Comparison of ENCODE assay signal across 20 mouse cellular contexts in the genomic region with DNA sequence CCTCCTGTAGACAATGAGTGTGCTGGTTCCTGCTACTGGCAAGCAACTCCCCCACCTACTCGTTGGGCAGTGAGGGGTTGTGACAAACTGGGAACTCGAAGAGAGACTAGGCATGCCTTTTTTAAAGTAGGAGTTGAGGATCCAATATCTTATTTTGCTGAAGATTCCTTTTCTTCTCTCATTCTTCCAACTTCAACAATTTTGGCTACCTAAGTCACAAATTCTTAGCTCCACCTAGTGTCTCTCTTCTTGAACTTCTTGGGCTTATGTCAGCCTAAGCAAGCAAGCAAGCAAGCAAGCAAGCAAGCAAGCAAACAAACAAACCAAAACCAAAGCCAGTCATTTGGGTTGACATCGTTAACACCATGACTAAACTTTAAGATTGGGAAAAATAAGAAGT. TPM values are rescaled to one million over a fixed set of nuclear protein-coding genes. Genes with fewer than 3 reads are reported as not detected.
DNase-seq lines count a peak whose midpoint lies in the region; ATAC-seq and TF ChIP-seq lines count a peak whose summit lies in the region.
"Had no signal": no experiment of that assay in that cellular context is flagged by ENCODE, and none has a peak within 500 bp of the region (broad histone marks: within the 10 kb centered on the region; RNA-seq: fewer than 3 reads in every experiment).

No protein-coding gene starts in this region.

- H3K36me3 ChIP-seq in hindbrain, postnatal 0 days (ENCODE audit: insufficient read depth, low read length), result no peaks in the 10 kb centered on the region
- no peaks in the 10 kb centered on the region for H3K36me3 ChIP-seq in hindbrain, embryonic 16.5 days (ENCODE audit: control insufficient read depth, insufficient read depth, low read length)
- no peaks in the 10 kb centered on the region for H3K36me3 ChIP-seq in lung, embryonic 14.5 days (ENCODE audit: insufficient read depth)
- H3K36me3 ChIP-seq in myocyte (ENCODE audit: control insufficient read depth, insufficient read depth), result no peaks in the 10 kb centered on the region
- H3K36me3 ChIP-seq: limb, embryonic 13.5 days; neural tube, embryonic 15.5 days had no signal

- no peak for TF ChIP-seq POLR2A in myocyte (IDR thresholded peaks at IDR 0.05; ENCODE audit: insufficient read length, low read depth)

- peak; percentile 46 for DNase-seq in hindbrain, postnatal 0 days (ENCODE audit: low spot score)
- DNase-seq in lung, embryonic 14.5 days, result peak; percentile 21
- DNase-seq in lung, postnatal 36 days, result no peak
- DNase-seq in Patski (ENCODE audit: low read depth, low spot score), result no peak
- DNase-seq in layer of hippocampus, adult 11-12 months (ENCODE audit: low spot score), result no peak
- DNase-seq: cerebellum, adult 11 months; gastrocnemius, postnatal 14 days; heart, postnatal 4 days; kidney, postnatal 4 days; lung, adult 18-20 months; retina, postnatal 1 day had no signal

- no peak overlapping the region for H3K4me2 ChIP-seq in hindbrain, postnatal 0 days (ENCODE audit: low read depth, low read length)
- H3K4me2 ChIP-seq in hindbrain, embryonic 16.5 days (ENCODE audit: low read length), result no peak overlapping the region
- no peak overlapping the region for H3K4me2 ChIP-seq in lung, embryonic 14.5 days
- H3K4me2 ChIP-seq in myocyte (ENCODE audit: low read depth), result peak overlapping the region; percentile 44
- H3K4me2 ChIP-seq: heart, embryonic 11.5 days; limb, embryonic 13.5 days; neural tube, embryonic 15.5 days had no signal

- WGBS in hindbrain, postnatal 0 days, result 81% methylated on average over 3 of the region's 3 CpGs
- 89% methylated on average over 3 of the region's 3 CpGs for WGBS in hindbrain, embryonic 16.5 days
- WGBS in lung, embryonic 14.5 days, result 57% methylated on average over 3 of the region's 3 CpGs

- no peak overlapping the region for H3K4me3 ChIP-seq in hindbrain, postnatal 0 days (ENCODE audit: low read length)
- no peak overlapping the region for H3K4me3 ChIP-seq in hindbrain, embryonic 16.5 days (ENCODE audit: low read length)
- H3K4me3 ChIP-seq in lung, embryonic 14.5 days (ENCODE audit: low read depth, low read length), result no peak overlapping the region
- H3K4me3 ChIP-seq in myocyte, result no peak overlapping the region
- H3K4me3 ChIP-seq: erythroblast, embryonic 14.5 days; limb, embryonic 13.5 days; neural tube, embryonic 15.5 days had no signal

- H3K4me1 ChIP-seq in hindbrain, postnatal 0 days (ENCODE audit: insufficient read depth, low read length), result no peaks in the 10 kb centered on the region
- H3K4me1 ChIP-seq in hindbrain, embryonic 16.5 days (ENCODE audit: control insufficient read depth, insufficient read depth, low read depth, low read length), result no peaks in the 10 kb centered on the region
- no peaks in the 10 kb centered on the region for H3K4me1 ChIP-seq in lung, embryonic 14.5 days (ENCODE audit: insufficient read depth)
- H3K4me1 ChIP-seq: limb, embryonic 13.5 days; neural tube, embryonic 15.5 days had no signal

- no peaks in the 10 kb centered on the region for H3K27me3 ChIP-seq in hindbrain, postnatal 0 days (ENCODE audit: insufficient read depth, low read length)
- H3K27me3 ChIP-seq in hindbrain, embryonic 16.5 days (replicated peaks; ENCODE audit: control insufficient read depth, insufficient read depth, low read length), result no peaks in the 10 kb centered on the region
- H3K27me3 ChIP-seq in lung, embryonic 14.5 days (ENCODE audit: insufficient read depth, low read length), result no peaks in the 10 kb centered on the region
- H3K27me3 ChIP-seq in Patski (no peaks in the 10 kb centered on the region), myocyte (ENCODE audit: control insufficient read depth, insufficient read depth, insufficient read length) (no peaks in the 10 kb centered on the region)
- H3K27me3 ChIP-seq: neural tube, embryonic 15.5 days had no signal

- H3K9me3 ChIP-seq in hindbrain, postnatal 0 days (ENCODE audit: low read length), result no peaks in the 10 kb centered on the region
- no peaks in the 10 kb centered on the region for H3K9me3 ChIP-seq in hindbrain, embryonic 16.5 days (ENCODE audit: control insufficient read depth, low read length)
- H3K9me3 ChIP-seq in lung, embryonic 14.5 days (ENCODE audit: low read depth, low read length), result no peaks in the 10 kb centered on the region
- H3K9me3 ChIP-seq: limb, embryonic 13.5 days; neural tube, embryonic 15.5 days had no signal

- no peak overlapping the region for H3ac ChIP-seq in myocyte (ENCODE audit: control insufficient read depth, insufficient read length)

- no peak for ATAC-seq in hindbrain, postnatal 0 days
- no peak for ATAC-seq in hindbrain, embryonic 16.5 days
- no peak for ATAC-seq in lung, embryonic 14.5 days (ENCODE audit: insufficient read depth)
- no peak for ATAC-seq in Patski
- ATAC-seq: forebrain, embryonic 16.5 days had no signal

- H3K9ac ChIP-seq in hindbrain, postnatal 0 days (replicated peaks; ENCODE audit: low read length), result no peak overlapping the region
- no peak overlapping the region for H3K9ac ChIP-seq in hindbrain, embryonic 16.5 days (ENCODE audit: low read depth, low read length)
- no peak overlapping the region for H3K9ac ChIP-seq in lung, embryonic 14.5 days
- H3K9ac ChIP-seq: limb, embryonic 13.5 days; neural tube, embryonic 15.5 days had no signal

- CTCF ChIA-PET in Patski (lab: Charles Lee), result interaction anchor here (0.8 to 1.2 kb wide), 7 partner anchors 8 to 114 kb away, joined by 3 to 6 read pairs (median 3); no protein-coding TSS in a partner anchor

- POLR2A ChIA-PET in Patski (lab: Charles Lee), result no interaction called here

- no peaks in the 10 kb centered on the region for H3K79me2 ChIP-seq in myocyte (ENCODE audit: control insufficient read depth, insufficient read depth)

- in situ Hi-C loops in Patski (cut with MboI; ENCODE audit: low pct_unique_long_range_greater_than_20kb), result no loop called here

- peak; percentile 45 for TF ChIP-seq CTCF in hindbrain, postnatal 0 days (IDR thresholded peaks at IDR 0.05; ENCODE audit: low read depth)
- TF ChIP-seq CTCF in lung, embryonic 14.5 days (IDR thresholded peaks at IDR 0.05; ENCODE audit: low read depth), result no peak
- TF ChIP-seq CTCF in Patski (IDR thresholded peaks at IDR 0.05), result peak; percentile 49

- H3K27ac ChIP-seq in hindbrain, postnatal 0 days, result no peak overlapping the region
- H3K27ac ChIP-seq in hindbrain, embryonic 16.5 days (ENCODE audit: low read depth, low read length), result no peak overlapping the region
- no peak overlapping the region for H3K27ac ChIP-seq in lung, embryonic 14.5 days (ENCODE audit: low read depth)
- H3K27ac ChIP-seq: limb, embryonic 13.5 days; neural tube, embryonic 15.5 days had no signal

TF ChIP-seq in myocyte, 11 proteins besides CTCF, POLR2A, EP300 and RAD21:
- TF ChIP-seq SRF (IDR thresholded peaks at IDR 0.05; ENCODE audit: control insufficient read depth, insufficient read length, low read depth), result no peak
- no peak for TF ChIP-seq CEBPB (IDR thresholded peaks at IDR 0.05; ENCODE audit: insufficient read depth, poor library complexity, severe bottlenecking)
- no peak for TF ChIP-seq TCF3 (IDR thresholded peaks at IDR 0.05; ENCODE audit: insufficient read length, low read depth)
- TF ChIP-seq TCF12 (IDR thresholded peaks at IDR 0.05; ENCODE audit: insufficient read depth, poor library complexity, severe bottlenecking), result no peak
- TF ChIP-seq E2F4 (IDR thresholded peaks at IDR 0.05; ENCODE audit: insufficient read depth), result no peak
- TF ChIP-seq MAX (IDR thresholded peaks at IDR 0.05; ENCODE audit: low read depth), result no peak
- TF ChIP-seq POLR2AphosphoS2 (IDR thresholded peaks at IDR 0.05; ENCODE audit: insufficient read length, low read depth), result no peak
- TF ChIP-seq MYOG (IDR thresholded peaks at IDR 0.05; ENCODE audit: control insufficient read depth in 1 of 3, insufficient read depth in 1 of 3, insufficient read length in 2 of 3, low read depth in 2 of 3), result no peak
- TF ChIP-seq MYOD1 (IDR thresholded peaks at IDR 0.05; ENCODE audit: control insufficient read depth in 1 of 3, insufficient read length in 2 of 3, low read depth in 2 of 3), result no peak
- no peak for TF ChIP-seq REST (IDR thresholded peaks at IDR 0.05; ENCODE audit: insufficient read depth, insufficient read length)
- TF ChIP-seq USF1 (IDR thresholded peaks at IDR 0.05; ENCODE audit: low read depth), result no peak
TF ChIP-seq in myocyte: peak in this region for 0.

RNA-seq across cellular contexts. Expression of gene Col8a1, which starts 6.4 kb away (rescaled TPM):
- total RNA-seq in hindbrain, postnatal 0 days (2014; rRNA removed), result 7.5 and 8.9 TPM in 2 replicates
- 7.7 and 8.3 TPM in 2 replicates for polyA plus RNA-seq in hindbrain, postnatal 0 days (2015; fragmentation: Nextera tagmentation; extraction: Ambion mirVana)
- 6.7 and 7.2 TPM in 2 replicates for polyA plus RNA-seq in hindbrain, embryonic 16.5 days (2015; fragmentation: Nextera tagmentation; extraction: Ambion mirVana)
- polyA plus RNA-seq in lung, embryonic 14.5 days (2014; fragmentation: Nextera tagmentation; extraction: Ambion mirVana), result 0.92 and 1.3 TPM in 2 replicates
- 36.6 TPM for polyA plus RNA-seq in Patski (2021)
- 5.3 TPM for polyA plus RNA-seq in myocyte (2012; fragmentation: generic; extraction: Trizol)
- total RNA-seq: common myeloid progenitor, adult 5-6 weeks; megakaryocyte progenitor cell, adult 5-6 weeks had no signal
- polyA plus RNA-seq: erythroblast, embryonic 14.5 days had no signal

Comparison
In these comparisons a context has a peak if more than half of its experiments do, and no peak if none do; other contexts are left out.
1. DNase-seq: peak in hindbrain, postnatal 0 days (single experiment) and lung, embryonic 14.5 days (single experiment); none in lung, postnatal 36 days (single experiment), Patski (single experiment) and layer of hippocampus, adult 11-12 months (single experiment).